Mouse (Mus musculus): ENCODE results near the gene Smim14. TPM values are rescaled to one million over a fixed set of nuclear protein-coding genes. Genes with fewer than 3 reads are reported as not detected.

Smim14 gene
- polyA plus RNA-seq, 1 experiment from 2014 or later = 102 TPM

DNA sequence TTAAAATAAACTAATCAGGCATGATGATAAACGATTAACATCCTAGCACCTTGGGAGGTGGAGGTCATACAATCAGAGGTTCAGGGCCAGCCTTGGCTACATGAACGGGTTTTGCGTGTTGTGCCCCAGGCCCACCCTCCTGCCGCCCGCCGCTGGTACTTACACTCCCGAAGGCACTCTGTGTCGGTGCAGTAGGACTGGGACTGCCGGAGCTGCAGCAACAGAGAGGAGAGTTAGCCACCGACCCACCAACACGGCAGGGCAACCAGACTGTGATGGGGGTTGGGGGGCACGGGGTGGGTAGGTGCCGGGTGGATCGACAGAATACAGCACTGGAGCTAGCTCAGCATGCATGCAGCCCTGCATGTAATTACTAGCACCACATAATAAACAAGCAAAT lies 76.6 kb downstream of the Smim14 start:
- Histone ChIP-seq H3K4me1 (ENCODE audit: control insufficient read depth, insufficient read depth, low read length) (no peaks in the 10 kb centered on the region), H3K27me3 (ENCODE audit: control insufficient read depth, insufficient read depth, low read length) (no peaks in the 10 kb centered on the region), H3K9me3 (ENCODE audit: control insufficient read depth, low read length) (no peaks in the 10 kb centered on the region), H3K4me2 (ENCODE audit: low read depth) (no peak overlapping the region), H3K27ac (ENCODE audit: low read depth, low read length) (no peak overlapping the region), H3K4me3 (ENCODE audit: low read depth, low read length) (no peak overlapping the region), H3K36me3 (ENCODE audit: control insufficient read depth, insufficient read depth, low read length) (no peaks in the 10 kb centered on the region; the same call in 1 of the 2 replicates), H3K9ac (ENCODE audit: low read length) (no peak overlapping the region)
- ATAC-seq (ENCODE audit: insufficient read depth, low FRiP score, low TSS enrichment) (no peak), DNase-seq (ENCODE audit: low spot score) (no peak)
- 91% methylated on average over 14 of the region's 14 CpGs for WGBS

DNA sequence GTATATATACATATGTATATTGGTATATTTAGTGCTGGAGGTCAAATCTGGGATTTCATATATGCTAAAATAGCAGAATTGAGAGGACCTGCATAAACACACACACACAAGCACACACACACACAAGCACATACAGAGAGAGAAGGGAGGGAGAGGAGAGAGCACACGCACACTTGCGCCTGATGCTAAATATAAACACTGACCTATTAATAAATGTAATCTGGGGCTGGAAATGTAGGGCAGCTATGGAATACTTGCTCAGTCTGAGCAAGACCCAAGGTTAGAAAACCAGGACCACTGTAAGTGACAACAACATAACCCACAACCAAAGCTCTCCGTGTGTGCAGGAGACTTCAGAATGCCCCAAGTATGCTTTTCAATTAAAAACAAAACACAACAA lies 77.5 kb downstream of the Smim14 start:
- Histone ChIP-seq H3K4me3 (ENCODE audit: low read depth, low read length) (no peak overlapping the region), H3K9ac (ENCODE audit: low read length) (no peak overlapping the region), H3K27ac (ENCODE audit: low read depth, low read length) (no peak overlapping the region), H3K27me3 (ENCODE audit: control insufficient read depth, insufficient read depth, low read length) (no peaks in the 10 kb centered on the region), H3K4me1 (ENCODE audit: control insufficient read depth, insufficient read depth, low read length) (no peaks in the 10 kb centered on the region), H3K36me3 (ENCODE audit: control insufficient read depth, insufficient read depth, low read length) (no peaks in the 10 kb centered on the region; the same call in 1 of the 2 replicates), H3K9me3 (ENCODE audit: control insufficient read depth, low read length) (no peaks in the 10 kb centered on the region), H3K4me2 (ENCODE audit: low read depth) (no peak overlapping the region)
- DNase-seq (ENCODE audit: low spot score) (no peak), ATAC-seq (ENCODE audit: insufficient read depth, low FRiP score, low TSS enrichment) (no peak)
- 97% methylated on average over 3 of the region's 3 CpGs for WGBS

DNA sequence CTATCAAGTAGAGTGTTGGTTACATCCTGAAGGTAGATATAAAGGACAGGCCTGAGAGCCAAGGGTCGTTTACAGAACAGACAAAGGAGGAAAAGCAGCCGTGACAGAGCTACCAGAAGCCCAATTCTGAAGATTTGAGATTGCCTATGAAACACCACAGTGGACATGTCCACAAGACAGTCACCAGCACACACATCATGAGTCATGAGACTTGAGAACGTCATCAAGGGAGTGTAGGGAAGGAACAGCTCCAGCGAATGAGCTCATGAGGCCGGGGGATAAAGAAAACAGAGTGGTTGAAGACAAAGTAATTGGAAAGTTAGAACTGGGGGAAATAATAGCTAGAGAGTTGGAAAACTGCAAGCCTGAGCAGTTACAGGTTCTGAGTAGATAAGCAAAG lies 79.1 kb downstream of the Smim14 start:
- DNase-seq (ENCODE audit: low spot score) = no peak
- no peaks in the 10 kb centered on the region for H3K9me3 ChIP-seq (ENCODE audit: control insufficient read depth, low read length)

DNA sequence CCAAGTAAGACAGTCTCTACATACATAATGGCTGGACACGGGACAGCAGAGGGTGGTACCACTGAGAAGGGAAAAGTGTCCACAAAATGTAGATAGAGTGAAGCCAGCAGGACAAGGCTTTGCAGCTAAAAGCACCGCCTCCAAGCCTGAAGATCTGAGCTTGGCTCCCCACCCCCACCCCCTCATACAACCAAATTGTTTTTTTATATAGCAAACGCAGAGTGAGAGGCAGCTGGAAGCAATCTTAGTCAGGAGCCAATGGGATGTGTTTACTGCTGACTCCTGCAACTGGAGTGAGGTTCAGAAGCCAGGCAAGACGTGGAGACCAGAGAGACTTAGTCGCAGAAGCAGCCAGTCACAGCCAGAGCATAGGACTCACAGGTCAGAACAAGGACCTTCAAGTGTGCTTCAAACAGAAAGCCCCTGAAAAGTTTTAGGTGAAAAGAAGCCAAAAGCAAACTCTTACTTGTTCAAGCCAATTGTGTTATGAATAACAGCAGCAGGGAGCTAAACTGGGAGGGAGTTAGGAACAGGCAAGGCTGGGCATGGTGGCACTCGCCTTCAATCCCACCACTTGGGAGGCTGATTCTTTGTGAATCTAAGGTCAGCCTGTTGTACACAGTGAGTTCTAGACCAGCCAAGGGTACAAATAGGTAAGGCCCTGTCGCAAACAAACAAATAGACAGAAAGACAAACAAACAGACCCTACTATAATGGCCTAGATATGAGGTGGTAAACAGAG lies 79.7 kb downstream of the Smim14 start:
- H3K27ac ChIP-seq (ENCODE audit: low read depth, low read length) = no peak overlapping the region
- DNase-seq (ENCODE audit: low spot score) (no peak), ATAC-seq (ENCODE audit: insufficient read depth, low FRiP score, low TSS enrichment) (no peak)
- H3K4me3 ChIP-seq (ENCODE audit: low read depth, low read length) = no peak overlapping the region
- H3K27me3 ChIP-seq (ENCODE audit: control insufficient read depth, insufficient read depth, low read length) = no peaks in the 10 kb centered on the region
- H3K9ac ChIP-seq (ENCODE audit: low read length) = no peak overlapping the region
- no peak overlapping the region for H3K4me2 ChIP-seq (ENCODE audit: low read depth)
- WGBS = 65% methylated on average over 7 of the region's 7 CpGs
- no peaks in the 10 kb centered on the region for H3K4me1 ChIP-seq (ENCODE audit: control insufficient read depth, insufficient read depth, low read length)
- H3K36me3 ChIP-seq (ENCODE audit: control insufficient read depth, insufficient read depth, low read length) = no peaks in the 10 kb centered on the region
- H3K9me3 ChIP-seq (ENCODE audit: control insufficient read depth, low read length) = no peaks in the 10 kb centered on the region

More for the DNA sequence above, 79.1 kb downstream of the Smim14 start:
- no peaks in the 10 kb centered on the region for H3K27me3 ChIP-seq (ENCODE audit: control insufficient read depth, insufficient read depth, low read length)
- no peaks in the 10 kb centered on the region for H3K36me3 ChIP-seq (ENCODE audit: control insufficient read depth, insufficient read depth, low read length)
- H3K4me1 ChIP-seq (ENCODE audit: control insufficient read depth, insufficient read depth, low read length) = no peaks in the 10 kb centered on the region
- H3K9ac ChIP-seq (ENCODE audit: low read length) = no peak overlapping the region
- ATAC-seq (ENCODE audit: insufficient read depth, low FRiP score, low TSS enrichment) = no peak
- no peak overlapping the region for H3K4me3 ChIP-seq (ENCODE audit: low read depth, low read length)
- H3K27ac ChIP-seq (ENCODE audit: low read depth, low read length) = no peak overlapping the region
- H3K4me2 ChIP-seq (ENCODE audit: low read depth) = no peak overlapping the region
- 78% methylated on average over 5 of the region's 5 CpGs for WGBS

DNA sequence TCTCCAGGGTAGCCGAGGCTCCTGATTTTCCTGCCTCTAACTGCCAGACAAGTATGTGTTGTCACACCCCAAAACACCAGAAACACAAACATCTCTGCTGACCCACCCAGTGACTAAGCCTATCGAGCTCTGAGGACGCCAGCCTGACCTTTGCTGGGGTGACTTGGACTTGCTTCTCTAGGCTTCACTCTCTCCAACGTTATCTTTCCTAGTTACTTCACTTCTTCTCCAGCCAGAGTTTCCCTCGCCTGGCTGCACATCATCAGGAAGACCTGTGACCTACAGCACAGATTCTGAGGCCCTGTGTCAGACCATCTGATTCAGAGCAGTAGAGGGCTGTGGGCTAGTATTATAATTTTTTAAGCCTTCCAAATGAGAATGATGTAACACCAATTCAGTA lies 82.2 kb downstream of the Smim14 start:
- no peak for DNase-seq (ENCODE audit: low spot score)
- H3K9ac ChIP-seq (ENCODE audit: low read length) = no peak overlapping the region
- no peaks in the 10 kb centered on the region for H3K4me1 ChIP-seq (ENCODE audit: control insufficient read depth, insufficient read depth, low read length)
- H3K36me3 ChIP-seq (ENCODE audit: control insufficient read depth, insufficient read depth, low read length) = no peaks in the 10 kb centered on the region
- no peaks in the 10 kb centered on the region for H3K9me3 ChIP-seq (ENCODE audit: control insufficient read depth, low read length)
- H3K27ac ChIP-seq (ENCODE audit: low read depth, low read length) = no peak overlapping the region
- no peak for ATAC-seq (ENCODE audit: insufficient read depth, low FRiP score, low TSS enrichment)
- H3K4me3 ChIP-seq (ENCODE audit: low read depth, low read length) = no peak overlapping the region
- H3K4me2 ChIP-seq (ENCODE audit: low read depth) = no peak overlapping the region
- 77% methylated on average over 5 of the region's 5 CpGs for WGBS
- H3K27me3 ChIP-seq (ENCODE audit: control insufficient read depth, insufficient read depth, low read length) = no peaks in the 10 kb centered on the region

DNA sequence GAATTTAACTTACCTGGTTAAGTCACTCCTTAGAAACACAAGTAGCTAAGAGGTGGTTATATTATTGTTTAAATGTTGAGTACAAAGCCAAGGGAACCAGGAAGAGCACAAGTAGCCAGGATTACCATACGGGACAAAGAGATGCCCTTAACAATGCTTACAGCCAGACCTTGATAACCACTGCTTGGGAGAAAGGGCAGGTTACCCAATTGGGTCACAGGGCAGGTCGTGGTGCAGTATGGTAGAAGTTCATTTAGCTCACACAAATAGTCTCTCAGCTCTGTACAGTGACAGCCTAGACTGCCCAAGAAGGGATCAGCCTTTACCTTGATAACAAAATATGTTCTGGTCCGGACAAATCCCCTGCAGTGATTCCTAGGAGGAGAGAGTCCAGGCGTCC lies 88.0 kb downstream of the Smim14 start:
- Histone ChIP-seq H3K27me3 (ENCODE audit: control insufficient read depth, insufficient read depth, low read length) (no peaks in the 10 kb centered on the region), H3K4me2 (ENCODE audit: low read depth) (no peak overlapping the region), H3K27ac (ENCODE audit: low read depth, low read length) (no peak overlapping the region), H3K36me3 (ENCODE audit: control insufficient read depth, insufficient read depth, low read length) (no peaks in the 10 kb centered on the region), H3K4me1 (ENCODE audit: control insufficient read depth, insufficient read depth, low read length) (no peaks in the 10 kb centered on the region), H3K4me3 (ENCODE audit: low read depth, low read length) (no peak overlapping the region), H3K9ac (ENCODE audit: low read length) (no peak overlapping the region), H3K9me3 (ENCODE audit: control insufficient read depth, low read length) (no peaks in the 10 kb centered on the region)
- whole genome bisulfite sequencing = 80% methylated on average over 4 of the region's 4 CpGs
- ATAC-seq (ENCODE audit: insufficient read depth, low FRiP score, low TSS enrichment) = no peak
- DNase-seq (ENCODE audit: low spot score) = no peak

DNA sequence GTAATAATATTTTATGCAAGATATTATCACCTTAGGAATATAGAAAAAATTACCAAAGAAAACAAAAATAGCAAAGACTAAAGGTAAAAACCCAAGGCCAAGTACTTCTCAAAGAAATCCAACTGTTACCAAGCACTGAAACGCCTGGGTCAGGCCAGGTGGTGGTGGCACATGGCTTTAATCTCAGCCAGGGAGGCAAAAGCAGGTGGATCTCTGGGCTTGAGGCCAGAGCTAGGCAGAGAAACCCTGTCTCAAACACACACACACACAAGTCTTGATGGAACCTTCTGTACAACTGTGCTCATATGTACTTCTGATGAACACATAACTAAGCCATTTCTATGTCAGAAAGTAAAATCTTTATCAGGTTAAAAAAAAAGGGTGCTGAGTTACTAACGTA lies 89.2 kb downstream of the Smim14 start:
- Histone ChIP-seq H3K4me2 (ENCODE audit: low read depth) (no peak overlapping the region), H3K27ac (ENCODE audit: low read depth, low read length) (no peak overlapping the region), H3K27me3 (ENCODE audit: control insufficient read depth, insufficient read depth, low read length) (no peaks in the 10 kb centered on the region), H3K9ac (ENCODE audit: low read length) (no peak overlapping the region), H3K4me1 (ENCODE audit: control insufficient read depth, insufficient read depth, low read length) (no peaks in the 10 kb centered on the region), H3K4me3 (ENCODE audit: low read depth, low read length) (no peak overlapping the region), H3K36me3 (ENCODE audit: control insufficient read depth, insufficient read depth, low read length) (no peaks in the 10 kb centered on the region), H3K9me3 (ENCODE audit: control insufficient read depth, low read length) (no peaks in the 10 kb centered on the region)
- DNase-seq (ENCODE audit: low spot score) (no peak), ATAC-seq (ENCODE audit: insufficient read depth, low FRiP score, low TSS enrichment) (no peak)
- 78% methylated on average over 2 of the region's 2 CpGs for WGBS

DNA sequence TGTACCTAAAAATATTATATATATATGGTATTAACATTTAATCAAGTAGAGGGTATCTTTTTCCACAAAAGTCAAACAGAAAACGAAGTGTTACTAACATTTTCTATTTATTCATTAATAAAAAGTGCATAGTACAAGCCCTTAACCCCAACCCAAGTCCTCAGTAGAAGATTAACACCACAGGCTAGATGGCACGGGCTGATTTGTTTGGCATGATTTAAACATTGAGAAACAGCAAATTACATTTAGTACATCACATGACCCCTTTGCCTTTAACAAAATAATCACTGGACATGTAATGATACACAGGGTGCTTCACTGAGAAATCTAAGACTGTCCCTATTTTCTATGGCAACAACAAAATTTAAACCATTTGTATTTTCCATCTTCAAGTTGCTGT lies 90.2 kb downstream of the Smim14 start:
- DNase-seq (ENCODE audit: low spot score) (no peak), ATAC-seq (ENCODE audit: insufficient read depth, low FRiP score, low TSS enrichment) (no peak)

DNA sequence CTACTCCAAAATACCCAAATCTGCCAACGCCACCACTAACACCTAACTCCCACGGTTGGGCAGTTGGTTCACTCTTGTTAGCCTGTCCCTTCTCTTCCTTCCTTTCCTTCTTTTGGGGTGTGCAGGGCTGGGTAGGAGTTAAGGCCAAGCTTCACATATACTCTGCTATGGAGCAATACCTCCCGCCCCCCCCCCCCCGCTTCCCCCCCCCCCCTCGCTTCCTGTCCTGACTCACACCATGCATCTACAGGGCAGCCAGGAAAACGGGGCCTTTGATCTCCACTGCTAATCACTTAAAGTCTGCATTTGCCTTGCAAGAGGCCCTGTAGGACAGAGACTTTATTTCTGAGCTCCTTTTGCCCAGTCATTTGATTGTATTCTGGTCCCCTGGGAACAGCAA lies 92.0 kb downstream of the Smim14 start:
- Histone ChIP-seq H3K4me1 (ENCODE audit: control insufficient read depth, insufficient read depth, low read length) (no peaks in the 10 kb centered on the region), H3K9me3 (ENCODE audit: control insufficient read depth, low read length) (no peaks in the 10 kb centered on the region), H3K4me2 (ENCODE audit: low read depth) (no peak overlapping the region), H3K27ac (ENCODE audit: low read depth, low read length) (no peak overlapping the region), H3K27me3 (ENCODE audit: control insufficient read depth, insufficient read depth, low read length) (no peaks in the 10 kb centered on the region), H3K9ac (ENCODE audit: low read length) (no peak overlapping the region), H3K36me3 (ENCODE audit: control insufficient read depth, insufficient read depth, low read length) (no peaks in the 10 kb centered on the region), H3K4me3 (ENCODE audit: low read depth, low read length) (no peak overlapping the region)
- no peak for DNase-seq (ENCODE audit: low spot score)
- ATAC-seq (ENCODE audit: insufficient read depth, low FRiP score, low TSS enrichment) = no peak
- 63% methylated on average over 3 of the region's 6 CpGs for WGBS

More for the DNA sequence above, 90.2 kb downstream of the Smim14 start:
- Histone ChIP-seq H3K4me3 (ENCODE audit: low read depth, low read length) (no peak overlapping the region), H3K9ac (ENCODE audit: low read length) (no peak overlapping the region), H3K27ac (ENCODE audit: low read depth, low read length) (no peak overlapping the region), H3K36me3 (ENCODE audit: control insufficient read depth, insufficient read depth, low read length) (no peaks in the 10 kb centered on the region), H3K4me2 (ENCODE audit: low read depth) (no peak overlapping the region), H3K4me1 (ENCODE audit: control insufficient read depth, insufficient read depth, low read length) (no peaks in the 10 kb centered on the region), H3K27me3 (ENCODE audit: control insufficient read depth, insufficient read depth, low read length) (no peaks in the 10 kb centered on the region), H3K9me3 (ENCODE audit: control insufficient read depth, low read length) (no peaks in the 10 kb centered on the region)
- 91% methylated on average over 2 of the region's 2 CpGs for WGBS
